Mouse (Mus musculus) heart, adult 2 months (tissue): ENCODE results near the gene Bmpr1a. TPM values are rescaled to one million over a fixed set of nuclear protein-coding genes. Genes with fewer than 3 reads are reported as not detected.

ENCODE experiments used
- DNase-seq, 2 experiments: peaks; one replicate each; pipeline ENCODE4 v3.0.0; 2021
- H3K27ac ChIP-seq: fragments of 200-600 bp; 2 replicates; pipeline ENCODE4 v1.8.1; 2022
- H3K27me3 ChIP-seq: fragments of 200-500 bp; 2 replicates; pipeline ENCODE4 v1.6.1; 2012; ENCODE audit warnings: mild to moderate bottlenecking, low read length, inconsistent platforms, mixed read lengths; ENCODE audit not compliant: control insufficient read depth, insufficient read depth
- H3K36me3 ChIP-seq: fragments of 200-500 bp; 2 replicates; pipeline ENCODE4 v1.6.1; 2012; ENCODE audit warnings: low read length, inconsistent platforms; ENCODE audit not compliant: control insufficient read depth, insufficient read depth
- H3K4me1 ChIP-seq: fragments of 200-500 bp; 2 replicates; pipeline ENCODE4 v1.6.1; 2011; ENCODE audit warnings: low read length; ENCODE audit not compliant: control insufficient read depth, insufficient read depth
- H3K4me3 ChIP-seq: fragments of 200-600 bp; 2 replicates; pipeline ENCODE4 v1.8.1; 2022
- H3K79me2 ChIP-seq: fragments of 200-500 bp; replicated peaks from 2 replicates; pipeline ENCODE4 v1.6.1; 2012; ENCODE audit warnings: mild to moderate bottlenecking, inconsistent platforms, low read length, moderate library complexity, mixed read lengths; ENCODE audit not compliant: control insufficient read depth, insufficient read depth
- H3K9ac ChIP-seq: fragments of 200-500 bp; 2 replicates; pipeline ENCODE4 v1.6.1; 2012; ENCODE audit warnings: low read depth, mild to moderate bottlenecking, control low read depth, inconsistent platforms, low read length, mixed read lengths
- CTCF ChIP-seq: fragments of 200-600 bp; IDR thresholded peaks from 2 replicates; pipeline ENCODE4 v1.8.1; 2022; ENCODE audit warnings: antibody characterized with exemption, mild to moderate bottlenecking, moderate library complexity
- EP300 ChIP-seq: fragments of 200-500 bp; IDR thresholded peaks from 2 replicates; pipeline ENCODE4 v1.6.1; 2011; ENCODE audit warnings: low read depth, low read length, control low read depth; ENCODE audit not compliant: insufficient read depth
- POLR2A ChIP-seq: fragments of 200-500 bp; IDR thresholded peaks from 2 replicates; pipeline ENCODE4 v1.6.1; 2011; ENCODE audit warnings: mild to moderate bottlenecking, low read depth, low read length, control low read depth; ENCODE audit not compliant: insufficient read depth
- WGBS: fragments of 180-500 bp; shearing (Covaris S2); methylation state at CpG from one replicate; pipeline ENCODE4 v1.1.7; 2018; 5-methylcytosine and 5-hydroxymethylcytosine counted together
- intact Hi-C: fragments of 180-260 bp; cut with DNase I; formaldehyde crosslinking; loops from one replicate; pipeline ENCODE4 v1.15.1; 2025
- polyA plus RNA-seq: library from polyadenylated mRNA; depleted of rRNA; stranded (reverse); fragments of >200 nt; gene quantifications from 2 replicates; pipeline ENCODE4 v1.2.3, GENCODE M21; 2012
- total RNA-seq, 2 experiments: library from RNA; stranded (reverse); gene quantifications; 2 replicates each; pipeline ENCODE4 v1.2.3; 2021

The Bmpr1a gene
- total and polyA plus RNA-seq, 3 experiments, result 13.8 to 62.5 (median 58.4) TPM

- H3K4me1 ChIP-seq, result no peaks in the 10 kb centered on the region; the same call in 1 of the 2 replicates
- no peaks in the 10 kb centered on the region for H3K27me3 ChIP-seq
- TF ChIP-seq EP300 (no peak), CTCF (no peak), POLR2A (no peak)
- DNase-seq, result no peak
- peaks cover under 1% of the 10 kb centered on the region; the same call in 1 of the 2 replicates for H3K36me3 ChIP-seq
- no peak overlapping the region for H3K27ac ChIP-seq
- no peak overlapping the region for H3K9ac ChIP-seq
- 81% methylated on average over 6 of the region's 6 CpGs for WGBS
- no peaks in the 10 kb centered on the region for H3K79me2 ChIP-seq
- intact Hi-C loops, result no loop called here
- H3K4me3 ChIP-seq, result no peak overlapping the region
Measured at GRCm38 (mm10) chr14:34399301-34399700, 103.8 kb downstream of the Bmpr1a start.

GRCm38 (mm10) chr14:34398901-34399300 is 104.2 kb downstream of the Bmpr1a start:
- Histone ChIP-seq H3K4me1 (no peaks in the 10 kb centered on the region; the same call in 1 of the 2 replicates), H3K4me3 (no peak overlapping the region), H3K27me3 (no peaks in the 10 kb centered on the region), H3K9ac (no peak overlapping the region), H3K79me2 (no peaks in the 10 kb centered on the region), H3K36me3 (no peaks in the 10 kb centered on the region), H3K27ac (no peak overlapping the region)
- 89% methylated on average over 21 of the region's 21 CpGs for WGBS
- DNase-seq, result no peak
- intact Hi-C loops, result no loop called here
- TF ChIP-seq POLR2A, result no peak
- TF ChIP-seq CTCF, result no peak
- no peak for TF ChIP-seq EP300

DNA sequence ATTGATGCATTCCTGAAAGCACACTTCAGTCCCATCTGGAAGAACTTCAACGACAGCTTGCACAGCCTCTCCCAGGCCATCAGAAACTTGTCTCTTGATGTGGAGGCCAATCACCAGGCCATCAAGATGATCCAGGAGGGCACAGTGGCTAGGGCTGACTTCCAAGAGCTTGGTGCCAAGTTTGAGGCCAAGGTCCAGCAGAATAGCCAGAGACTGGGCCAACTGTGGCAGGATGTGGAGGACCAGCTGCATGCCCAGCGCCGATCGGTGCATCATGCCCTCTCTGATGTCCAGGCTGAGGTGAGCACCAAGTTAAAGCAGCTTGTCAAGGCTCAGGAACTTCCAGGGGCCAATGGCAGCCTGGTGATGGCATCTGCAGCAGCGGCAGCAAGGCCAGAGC is 105.3 kb downstream of the Bmpr1a start:
- Histone ChIP-seq H3K4me3 (no peak overlapping the region), H3K36me3 (no peaks in the 10 kb centered on the region), H3K27me3 (no peaks in the 10 kb centered on the region), H3K4me1 (no peaks in the 10 kb centered on the region; the same call in none of the 2 replicates), H3K27ac (no peak overlapping the region), H3K79me2 (no peaks in the 10 kb centered on the region), H3K9ac (no peak overlapping the region)
- 74% methylated on average over 5 of the region's 5 CpGs for WGBS
- peak in 1 of 2 experiments; percentile 14 for DNase-seq
- TF ChIP-seq CTCF, result no peak
- no peak for TF ChIP-seq POLR2A
- TF ChIP-seq EP300, result no peak
- intact Hi-C loops, result no loop called here

DNA sequence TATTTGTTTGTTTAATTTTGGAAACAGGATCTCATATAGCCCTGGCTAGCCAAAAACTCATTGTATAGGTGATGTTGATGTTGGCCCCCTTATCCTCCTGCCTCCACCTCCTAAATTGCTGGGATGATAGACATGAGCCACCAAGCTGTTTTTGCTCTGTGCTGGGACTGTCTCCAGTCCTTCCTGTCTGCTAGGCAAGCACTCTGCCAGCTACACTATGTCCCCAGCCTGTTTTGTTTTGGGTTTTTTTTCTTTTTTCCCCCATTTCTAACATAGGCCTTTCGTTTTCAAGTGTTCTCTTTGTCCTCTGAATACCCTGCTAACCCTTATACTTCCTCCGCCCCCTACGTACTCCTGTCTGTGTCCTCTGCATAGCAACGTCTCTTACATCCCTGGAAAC is 109.8 kb downstream of the Bmpr1a start:
- Histone ChIP-seq H3K27ac (no peak overlapping the region), H3K4me1 (peaks cover 2% of the 10 kb centered on the region), H3K27me3 (no peaks in the 10 kb centered on the region), H3K79me2 (no peaks in the 10 kb centered on the region), H3K4me3 (no peak overlapping the region), H3K36me3 (no peaks in the 10 kb centered on the region; the same call in 1 of the 2 replicates), H3K9ac (no peak overlapping the region)
- DNase-seq, result no peak
- no peak for TF ChIP-seq CTCF
- WGBS, result 59% methylated on average over 4 of the region's 4 CpGs
- intact Hi-C loops, result no loop called here

GRCm38 (mm10) chr14:34382921-34383704 is 120.0 kb downstream of the Bmpr1a start:
- no peak overlapping the region for H3K9ac ChIP-seq
- peak overlapping the region; percentile 61 for H3K27ac ChIP-seq
- intact Hi-C loops, result no loop called here
- peaks cover 6% of the 10 kb centered on the region for H3K4me1 ChIP-seq
- H3K27me3 ChIP-seq, result no peaks in the 10 kb centered on the region
- TF ChIP-seq CTCF (no peak), POLR2A (no peak), EP300 (no peak)
- no peak overlapping the region for H3K4me3 ChIP-seq
- H3K79me2 ChIP-seq, result no peaks in the 10 kb centered on the region
- peaks cover 2% of the 10 kb centered on the region; the same call in 1 of the 2 replicates for H3K36me3 ChIP-seq
- no peak for DNase-seq
- 74% methylated on average over 9 of the region's 9 CpGs for WGBS

- peak; percentile 68 to 80 for DNase-seq
- peak overlapping the region; percentile 36 for H3K4me3 ChIP-seq
- TF ChIP-seq CTCF (no peak), POLR2A (peak; percentile 63), EP300 (peak; percentile 78)
- intact Hi-C loops, result loop anchor here (2.0 kb wide), 1 partner anchor 68 kb away; the partner anchor contains the start of genes Glud1 and Shld2
- H3K79me2 ChIP-seq, result no peaks in the 10 kb centered on the region
- H3K27ac ChIP-seq, result peak overlapping the region; percentile 90
- peak overlapping the region; percentile 36; the same call in 1 of the 2 replicates for H3K9ac ChIP-seq
- H3K27me3 ChIP-seq, result no peaks in the 10 kb centered on the region
- peaks cover 9% of the 10 kb centered on the region for H3K4me1 ChIP-seq
- peaks cover 2% of the 10 kb centered on the region; the same call in 1 of the 2 replicates for H3K36me3 ChIP-seq
- 26% methylated on average over 11 of the region's 11 CpGs for WGBS
Measured at GRCm38 (mm10) chr14:34378560-34379331, 124.4 kb downstream of the Bmpr1a start.
